ENCODE assay signal across 8 mouse cellular contexts in genomic region chr4:83183288-83183930, GRCm38 (mm10).
A peak's percentile ranks its signal among the peaks of the same experiment; 100 is the strongest.
DNase-seq lines count a peak whose midpoint lies in the region; ATAC-seq and TF ChIP-seq lines count a peak whose summit lies in the region.

No protein-coding gene starts in this region.

- ATAC-seq in forebrain, postnatal 0 days: peak; percentile 93
- peak; percentile 89 to 90 for ATAC-seq in hematopoietic stem cell, adult 5-6 weeks (replicated peaks in 1 of 2; ENCODE audit: insufficient read depth in 1 of 2, low FRiP score in 2 of 2, low TSS enrichment in 1 of 2, low read depth in 1 of 2, poor library complexity in 2 of 2, severe bottlenecking in 2 of 2)
- peak; percentile 74; the same call in 1 of the 2 replicates for ATAC-seq in lung, embryonic 15.5 days (ENCODE audit: borderline replicate concordance, extremely low read depth, low FRiP score, low TSS enrichment)

- no peaks in the 10 kb centered on the region for H3K27me3 ChIP-seq in cerebellum, adult 2 months (ENCODE audit: control insufficient read depth, insufficient read depth, low read length)
- H3K27me3 ChIP-seq in forebrain, postnatal 0 days (ENCODE audit: insufficient read depth, low read length): no peaks in the 10 kb centered on the region
- H3K27me3 ChIP-seq in lung, embryonic 15.5 days: no peaks in the 10 kb centered on the region

- peaks cover 3% of the 10 kb centered on the region; the same call in 1 of the 2 replicates for H3K4me1 ChIP-seq in cerebellum, adult 2 months (ENCODE audit: control insufficient read depth, insufficient read depth, low read length)
- H3K4me1 ChIP-seq in forebrain, postnatal 0 days (ENCODE audit: insufficient read depth): no peaks in the 10 kb centered on the region
- H3K4me1 ChIP-seq in lung, embryonic 15.5 days: peaks cover 12% of the 10 kb centered on the region; the same call in 1 of the 2 replicates

- DNase-seq in R1 (ENCODE audit: low read depth, low spot score): peak; percentile 66
- peak; percentile 81 to 82 for DNase-seq in cerebellum, adult 2 months
- DNase-seq in forebrain, postnatal 0 days: peak; percentile 88
- DNase-seq in layer of hippocampus, adult 18-20 months (ENCODE audit: low spot score in 2 of 2): peak; percentile 50 to 84
- DNase-seq in retina, adult 2 months (ENCODE audit: low read depth, low spot score): peak; percentile 40
- no peak for DNase-seq in spleen, postnatal 14 days (ENCODE audit: low spot score in 2 of 2)

- H3K27ac ChIP-seq in cerebellum, adult 2 months (ENCODE audit: insufficient read depth, low read length): no peak overlapping the region
- H3K27ac ChIP-seq in forebrain, postnatal 0 days (ENCODE audit: low read depth, low read length): no peak overlapping the region
- no peak overlapping the region for H3K27ac ChIP-seq in lung, embryonic 15.5 days

- H3K4me2 ChIP-seq in forebrain, postnatal 0 days (ENCODE audit: low read depth): no peak overlapping the region
- H3K4me2 ChIP-seq in lung, embryonic 15.5 days: no peak overlapping the region

- WGBS in cerebellum, adult 2 months: 34% methylated on average over 9 of the region's 9 CpGs
- WGBS in forebrain, postnatal 0 days: 32% methylated on average over 9 of the region's 9 CpGs
- WGBS in lung, embryonic 15.5 days: 37% methylated on average over 9 of the region's 9 CpGs

- no peak overlapping the region for H3K9ac ChIP-seq in forebrain, postnatal 0 days
- H3K9ac ChIP-seq in lung, embryonic 15.5 days: no peak overlapping the region; the same call in 1 of the 2 replicates

- peak; percentile 89 for TF ChIP-seq CTCF in cerebellum, adult 2 months (IDR thresholded peaks at IDR 0.05; ENCODE audit: borderline replicate concordance, insufficient read depth, low read depth, low read length)
- peak; percentile 93 for TF ChIP-seq CTCF in forebrain, postnatal 0 days (IDR thresholded peaks at IDR 0.05; ENCODE audit: low read depth)

- no peaks in the 10 kb centered on the region for H3K36me3 ChIP-seq in forebrain, postnatal 0 days (ENCODE audit: insufficient read depth)
- H3K36me3 ChIP-seq in lung, embryonic 15.5 days: no peaks in the 10 kb centered on the region

- H3K9me3 ChIP-seq in forebrain, postnatal 0 days (ENCODE audit: low read length): no peaks in the 10 kb centered on the region
- H3K9me3 ChIP-seq in lung, embryonic 15.5 days: no peaks in the 10 kb centered on the region

- H3K4me3 ChIP-seq in cerebellum, adult 2 months (replicated peaks; ENCODE audit: insufficient read depth, low read depth, low read length): no peak overlapping the region
- no peak overlapping the region for H3K4me3 ChIP-seq in forebrain, postnatal 0 days (ENCODE audit: low read depth, low read length)
- H3K4me3 ChIP-seq in lung, embryonic 15.5 days: no peak overlapping the region

- no peak for TF ChIP-seq POLR2A in cerebellum, adult 2 months (IDR thresholded peaks at IDR 0.05; ENCODE audit: borderline replicate concordance, insufficient read depth, low read length)

Comparison
In these comparisons a context has a peak if more than half of its experiments do, and no peak if none do; other contexts are left out.
1. DNase-seq: peak in R1 (single experiment), cerebellum, adult 2 months (2 of 2), forebrain, postnatal 0 days (single experiment), layer of hippocampus, adult 18-20 months (2 of 2) and retina, adult 2 months (single experiment); none in spleen, postnatal 14 days (0 of 2).
2. Peak in every context shown above with its lines, with median percentiles within 50 percentile points of each other: ATAC-seq.